Mouse (Mus musculus): ENCODE measurements around the gene Grid2. TPM values are rescaled to one million over a fixed set of nuclear protein-coding genes. Genes with fewer than 3 reads are reported as not detected.

Grid2 gene
- total and polyA plus RNA-seq, 2 experiments = not detected

DNA sequence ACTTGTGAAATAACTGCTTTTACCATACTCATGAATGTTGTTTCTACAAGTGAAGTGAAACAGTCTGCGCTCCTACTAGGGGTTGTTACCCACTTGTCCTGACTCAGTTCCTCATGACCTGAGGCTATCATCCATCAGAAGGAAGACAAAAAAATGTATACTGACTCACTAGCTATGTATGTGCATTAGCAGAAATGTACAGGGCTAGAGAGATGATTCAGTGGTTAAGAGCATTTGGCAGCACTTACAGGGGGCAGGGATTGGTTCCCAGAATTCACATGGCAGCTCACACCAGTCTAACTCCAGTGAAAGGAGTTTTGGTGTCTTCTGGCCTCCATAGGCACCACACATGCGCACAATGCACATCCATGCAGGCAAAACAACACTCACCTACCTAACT lies 642.5 kb downstream of the Grid2 start:
- no peaks in the 10 kb centered on the region for H3K4me1 ChIP-seq (ENCODE audit: control insufficient read depth, insufficient read depth, low read length)
- no peak overlapping the region for H3K4me3 ChIP-seq (ENCODE audit: insufficient read depth, low read depth, low read length)
- H3K79me2 ChIP-seq (ENCODE audit: control insufficient read depth, insufficient read depth, low read length) = no peaks in the 10 kb centered on the region
- H3K9ac ChIP-seq (ENCODE audit: low read depth, low read length) = no peak overlapping the region
- DNase-seq (ENCODE audit: extremely low read depth, low read depth, low spot score) = no peak
- WGBS = 83% methylated on average over 2 of the region's 2 CpGs
- no peaks in the 10 kb centered on the region for H3K27me3 ChIP-seq (ENCODE audit: control insufficient read depth, insufficient read depth, low read length)
- TF ChIP-seq CTCF (IDR thresholded peaks at IDR 0.05; ENCODE audit: low read depth, low read length) = no peak
- no peak for TF ChIP-seq POLR2A (IDR thresholded peaks at IDR 0.05; ENCODE audit: extremely low read depth, insufficient read depth, low read length)
- no peak overlapping the region for H3K27ac ChIP-seq (replicated peaks; ENCODE audit: insufficient read depth, low read depth, low read length)
- no peaks in the 10 kb centered on the region for H3K36me3 ChIP-seq (ENCODE audit: control insufficient read depth, insufficient read depth, low read length)

DNA sequence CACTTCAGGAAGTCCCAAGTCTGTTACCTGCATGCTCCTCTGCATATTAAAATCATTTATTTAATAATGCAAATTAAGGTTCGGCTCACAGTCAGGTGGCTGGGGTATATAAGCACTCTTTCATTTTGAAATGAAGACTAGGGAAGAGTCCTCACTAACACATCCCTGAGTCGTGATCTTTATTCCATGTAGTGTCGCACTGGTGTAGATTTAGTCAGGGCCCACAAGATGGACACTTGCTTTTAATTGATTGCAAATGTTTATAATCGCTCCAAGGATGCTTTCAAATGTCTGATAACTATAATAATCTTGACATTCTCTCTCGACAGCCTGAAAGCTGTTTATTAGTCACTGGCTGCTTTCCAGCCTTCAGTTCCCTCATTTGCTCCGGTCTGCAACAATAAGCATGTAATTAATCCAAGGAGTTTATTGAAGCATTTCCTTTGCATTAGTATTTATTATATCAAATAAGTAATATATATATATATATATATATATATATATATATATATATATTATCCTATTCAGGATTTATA lies 661.4 kb downstream of the Grid2 start:
- TF ChIP-seq CTCF (IDR thresholded peaks at IDR 0.05; ENCODE audit: low read depth, low read length) = no peak
- TF ChIP-seq POLR2A (IDR thresholded peaks at IDR 0.05; ENCODE audit: extremely low read depth, insufficient read depth, low read length) = no peak
- DNase-seq (ENCODE audit: extremely low read depth, low read depth, low spot score) = no peak
- Histone ChIP-seq H3K27me3 (ENCODE audit: control insufficient read depth, insufficient read depth, low read length) (no peaks in the 10 kb centered on the region), H3K9ac (ENCODE audit: low read depth, low read length) (no peak overlapping the region), H3K36me3 (ENCODE audit: control insufficient read depth, insufficient read depth, low read length) (no peaks in the 10 kb centered on the region), H3K27ac (replicated peaks; ENCODE audit: insufficient read depth, low read depth, low read length) (no peak overlapping the region), H3K4me3 (ENCODE audit: insufficient read depth, low read depth, low read length) (no peak overlapping the region), H3K4me1 (ENCODE audit: control insufficient read depth, insufficient read depth, low read length) (no peaks in the 10 kb centered on the region), H3K79me2 (ENCODE audit: control insufficient read depth, insufficient read depth, low read length) (no peaks in the 10 kb centered on the region)
- 77% methylated on average over 6 of the region's 6 CpGs for WGBS

DNA sequence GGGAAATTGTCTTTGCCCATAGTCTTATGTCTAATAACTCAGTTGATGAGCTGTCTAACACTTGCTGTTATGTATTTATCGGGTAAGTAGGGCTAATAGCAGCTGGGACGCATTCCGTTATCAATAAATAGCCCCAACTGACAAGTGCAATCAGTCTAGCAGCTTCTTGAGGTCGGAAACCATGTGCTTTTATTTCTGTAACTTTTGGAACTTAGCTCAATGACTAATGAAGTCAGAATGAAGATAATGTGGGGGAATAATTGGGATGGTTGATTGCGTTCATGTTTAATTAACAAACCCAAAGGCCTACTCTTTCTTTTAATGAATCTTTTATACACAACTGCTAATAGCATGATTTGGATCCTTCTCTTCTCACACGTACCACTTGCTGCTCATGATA lies 666.3 kb downstream of the Grid2 start:
- Histone ChIP-seq H3K27ac (replicated peaks; ENCODE audit: insufficient read depth, low read depth, low read length) (no peak overlapping the region), H3K36me3 (ENCODE audit: control insufficient read depth, insufficient read depth, low read length) (no peaks in the 10 kb centered on the region), H3K79me2 (ENCODE audit: control insufficient read depth, insufficient read depth, low read length) (no peaks in the 10 kb centered on the region), H3K9ac (ENCODE audit: low read depth, low read length) (no peak overlapping the region), H3K4me3 (ENCODE audit: insufficient read depth, low read depth, low read length) (no peak overlapping the region), H3K27me3 (ENCODE audit: control insufficient read depth, insufficient read depth, low read length) (no peaks in the 10 kb centered on the region), H3K4me1 (ENCODE audit: control insufficient read depth, insufficient read depth, low read length) (no peaks in the 10 kb centered on the region)
- 76% methylated on average over 6 of the region's 6 CpGs for WGBS
- TF ChIP-seq CTCF (IDR thresholded peaks at IDR 0.05; ENCODE audit: low read depth, low read length) (no peak), POLR2A (IDR thresholded peaks at IDR 0.05; ENCODE audit: extremely low read depth, insufficient read depth, low read length) (no peak)
- no peak for DNase-seq (ENCODE audit: extremely low read depth, low read depth, low spot score)

DNA sequence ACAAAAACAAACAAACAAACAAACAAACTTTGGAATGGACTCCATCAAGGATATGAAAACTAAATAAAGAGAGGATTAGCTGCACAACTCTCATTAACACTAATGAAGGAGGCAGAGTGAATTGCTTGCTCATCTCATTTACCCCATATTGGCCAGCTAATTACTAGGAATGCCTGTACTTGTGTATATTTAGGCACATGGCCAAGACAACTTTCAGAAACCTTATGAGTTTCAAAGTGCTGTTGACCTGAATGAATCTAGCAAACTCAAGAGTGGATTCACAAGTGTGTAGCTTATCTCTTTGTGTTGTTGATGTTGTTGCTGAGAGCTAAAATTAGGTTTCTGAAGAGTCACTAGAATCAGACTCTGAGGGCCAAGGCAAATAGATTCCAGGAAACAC lies 675.5 kb downstream of the Grid2 start:
- H3K79me2 ChIP-seq (ENCODE audit: control insufficient read depth, insufficient read depth, low read length) = no peaks in the 10 kb centered on the region
- TF ChIP-seq CTCF (IDR thresholded peaks at IDR 0.05; ENCODE audit: low read depth, low read length) (no peak), POLR2A (IDR thresholded peaks at IDR 0.05; ENCODE audit: extremely low read depth, insufficient read depth, low read length) (no peak)

DNA sequence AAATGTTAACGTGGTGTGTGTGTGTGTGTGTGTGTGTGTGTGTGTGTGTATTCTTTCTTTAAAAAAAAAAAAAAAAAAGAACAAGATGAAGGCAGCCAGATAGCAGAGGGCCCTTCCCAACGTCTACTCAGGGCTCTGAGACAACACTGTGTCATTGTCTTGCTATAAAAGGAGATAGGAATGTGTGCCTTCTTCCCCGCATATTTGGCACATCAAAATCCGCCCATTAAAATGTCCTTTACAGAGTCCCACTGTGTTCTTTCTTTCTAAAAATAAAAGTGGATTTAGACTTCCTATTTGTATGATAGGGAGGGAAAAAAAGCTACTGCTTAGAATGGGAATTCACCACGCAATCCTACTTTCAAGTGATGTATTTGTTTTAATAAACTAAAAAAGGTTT lies 691.0 kb downstream of the Grid2 start:
- Histone ChIP-seq H3K79me2 (ENCODE audit: control insufficient read depth, insufficient read depth, low read length) (no peaks in the 10 kb centered on the region), H3K9ac (ENCODE audit: low read depth, low read length) (no peak overlapping the region), H3K4me1 (ENCODE audit: control insufficient read depth, insufficient read depth, low read length) (no peaks in the 10 kb centered on the region), H3K4me3 (ENCODE audit: insufficient read depth, low read depth, low read length) (no peak overlapping the region), H3K27me3 (ENCODE audit: control insufficient read depth, insufficient read depth, low read length) (no peaks in the 10 kb centered on the region), H3K36me3 (ENCODE audit: control insufficient read depth, insufficient read depth, low read length) (no peaks in the 10 kb centered on the region), H3K27ac (replicated peaks; ENCODE audit: insufficient read depth, low read depth, low read length) (no peak overlapping the region)
- no peak for DNase-seq (ENCODE audit: extremely low read depth, low read depth, low spot score)
- TF ChIP-seq POLR2A (IDR thresholded peaks at IDR 0.05; ENCODE audit: extremely low read depth, insufficient read depth, low read length) = no peak
- no peak for TF ChIP-seq CTCF (IDR thresholded peaks at IDR 0.05; ENCODE audit: low read depth, low read length)
- 54% methylated on average over 5 of the region's 5 CpGs for WGBS

More for the DNA sequence above, 675.5 kb downstream of the Grid2 start:
- Histone ChIP-seq H3K9ac (ENCODE audit: low read depth, low read length) (no peak overlapping the region), H3K4me1 (ENCODE audit: control insufficient read depth, insufficient read depth, low read length) (no peaks in the 10 kb centered on the region), H3K36me3 (ENCODE audit: control insufficient read depth, insufficient read depth, low read length) (no peaks in the 10 kb centered on the region), H3K27ac (replicated peaks; ENCODE audit: insufficient read depth, low read depth, low read length) (no peak overlapping the region), H3K27me3 (ENCODE audit: control insufficient read depth, insufficient read depth, low read length) (no peaks in the 10 kb centered on the region), H3K4me3 (ENCODE audit: insufficient read depth, low read depth, low read length) (no peak overlapping the region)
- no peak for DNase-seq (ENCODE audit: extremely low read depth, low read depth, low spot score)

DNA sequence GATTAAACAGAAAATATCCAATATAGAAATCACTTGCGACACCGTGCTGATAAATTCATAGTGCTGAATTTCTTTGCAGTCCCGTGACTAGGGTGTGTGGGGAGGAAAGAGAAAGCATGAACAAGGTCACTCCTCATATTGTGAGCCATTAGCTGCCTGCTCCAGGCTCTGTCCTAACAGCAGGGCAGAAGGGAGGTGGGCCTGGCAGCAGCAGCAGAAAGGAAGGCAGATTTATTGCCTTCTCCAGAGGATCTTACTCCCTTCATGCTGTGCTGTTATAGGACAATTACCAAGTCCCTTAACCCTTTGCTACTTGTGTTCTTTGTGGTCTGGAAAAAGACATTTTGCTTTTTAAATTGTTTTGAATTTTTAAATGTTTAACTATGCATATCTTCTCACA lies 708.1 kb downstream of the Grid2 start:
- Histone ChIP-seq H3K36me3 (ENCODE audit: control insufficient read depth, insufficient read depth, low read length) (no peaks in the 10 kb centered on the region), H3K4me1 (ENCODE audit: control insufficient read depth, insufficient read depth, low read length) (no peaks in the 10 kb centered on the region), H3K27me3 (ENCODE audit: control insufficient read depth, insufficient read depth, low read length) (no peaks in the 10 kb centered on the region), H3K9ac (ENCODE audit: low read depth, low read length) (no peak overlapping the region), H3K27ac (replicated peaks; ENCODE audit: insufficient read depth, low read depth, low read length) (no peak overlapping the region), H3K79me2 (ENCODE audit: control insufficient read depth, insufficient read depth, low read length) (no peaks in the 10 kb centered on the region), H3K4me3 (ENCODE audit: insufficient read depth, low read depth, low read length) (no peak overlapping the region)
- WGBS = 85% methylated on average over 3 of the region's 3 CpGs
- TF ChIP-seq POLR2A (IDR thresholded peaks at IDR 0.05; ENCODE audit: extremely low read depth, insufficient read depth, low read length) = no peak
- no peak for TF ChIP-seq CTCF (IDR thresholded peaks at IDR 0.05; ENCODE audit: low read depth, low read length)
- DNase-seq (ENCODE audit: extremely low read depth, low read depth, low spot score) = no peak
